Mouse (Mus musculus) CH12.LX (cell line): ENCODE results near the gene Myo15. TPM values are rescaled to one million over a fixed set of nuclear protein-coding genes. Genes with fewer than 3 reads are reported as not detected.

ENCODE experiments used
- DNase-seq: peaks from one replicate; pipeline ENCODE4 v3.0.0-alpha.2; 2013; ENCODE audit errors: extremely low read depth
- H3K27ac ChIP-seq: 2 replicates; pipeline ENCODE4 v1.5.1; 2012; ENCODE audit warnings: low read depth, mild to moderate bottlenecking, control low read depth, moderate library complexity; ENCODE audit not compliant: insufficient read depth
- H3K27me3 ChIP-seq: replicated peaks from 2 replicates; pipeline ENCODE3; 2012; ENCODE audit warnings: inconsistent platforms
- H3K36me3 ChIP-seq, 2 experiments: replicated peaks in 1 of 2; 2 replicates each; pipeline versions ENCODE3 to v1.6.1; 2012; ENCODE audit warnings: inconsistent platforms in 1 of 2, low read length in 1 of 2, mild to moderate bottlenecking in 1 of 2, mixed read lengths in 1 of 2, moderate library complexity in 1 of 2; ENCODE audit not compliant: control insufficient read depth in 1 of 2, insufficient read depth in 1 of 2
- H3K4me1 ChIP-seq, 2 experiments: 2 replicates each; pipeline ENCODE4 v1.6.1; 2012; ENCODE audit warnings: inconsistent platforms in 1 of 2, moderate library complexity in 1 of 2; ENCODE audit not compliant: insufficient read depth in 2 of 2, control insufficient read depth in 1 of 2
- H3K4me2 ChIP-seq: 2 replicates; pipeline ENCODE4 v1.6.1; 2012; ENCODE audit warnings: low read depth, mild to moderate bottlenecking, control low read depth; ENCODE audit not compliant: poor library complexity, insufficient read depth, severe bottlenecking
- H3K4me3 ChIP-seq, 3 experiments: fragments of 150-350 bp in 1 of 3; sonication (generic) in 1 of 3; replicated peaks in 1 of 3; 2 replicates each; pipeline versions ENCODE3 to v1.5.1; 2011 to 2012; ENCODE audit warnings: low read depth in 2 of 3, low read length in 2 of 3, mild to moderate bottlenecking in 2 of 3, moderate library complexity in 2 of 3, control low read depth in 1 of 3, improper control_type of control experiment in 1 of 3, inconsistent platforms in 1 of 3, mixed read lengths in 1 of 3; ENCODE audit not compliant: poor library complexity in 1 of 3
- H3K79me2 ChIP-seq: replicated peaks from 2 replicates; pipeline ENCODE4 v1.6.1; 2012; ENCODE audit warnings: mild to moderate bottlenecking, moderate library complexity; ENCODE audit not compliant: control insufficient read depth, poor library complexity, insufficient read depth, severe bottlenecking; ENCODE audit errors: extremely low read depth
- H3K9ac ChIP-seq: 2 replicates; pipeline ENCODE4 v1.6.1; 2012; ENCODE audit warnings: low read depth, mild to moderate bottlenecking, control low read depth, moderate library complexity; ENCODE audit not compliant: insufficient read depth
- H3K9me3 ChIP-seq: replicated peaks from 2 replicates; pipeline ENCODE3; 2012; ENCODE audit warnings: low read length, inconsistent platforms, mixed read lengths
- CTCF ChIP-seq, 2 experiments: IDR thresholded peaks in 1 of 2; conservative IDR thresholded peaks in 1 of 2; 2 replicates each; pipeline ENCODE4 v1.5.1; 2011 to 2012; ENCODE audit warnings: low read depth in 2 of 2, low read length in 2 of 2, improper control_type of control experiment in 1 of 2, inconsistent platforms in 1 of 2, mild to moderate bottlenecking in 1 of 2, moderate library complexity in 1 of 2
- ELF1 ChIP-seq: IDR thresholded peaks from 2 replicates; pipeline ENCODE4 v1.6.1; 2014; ENCODE audit warnings: low read depth, mild to moderate bottlenecking, inconsistent platforms, low read length, improper control_type of control experiment
- EP300 ChIP-seq: IDR thresholded peaks from 2 replicates; pipeline ENCODE4 v1.6.1; 2011; ENCODE audit warnings: low read length, improper control_type of control experiment
- ETS1 ChIP-seq: conservative IDR thresholded peaks from 2 replicates; pipeline ENCODE4 v1.6.1; 2012; ENCODE audit warnings: low read depth, mild to moderate bottlenecking, inconsistent platforms, low read length, improper control_type of control experiment, moderate library complexity
- JUN ChIP-seq: IDR thresholded peaks from 2 replicates; pipeline ENCODE4 v1.6.1; 2011; ENCODE audit warnings: low read depth, mild to moderate bottlenecking, low read length, improper control_type of control experiment, moderate library complexity; ENCODE audit not compliant: insufficient read depth
- JUND ChIP-seq: conservative IDR thresholded peaks from 2 replicates; pipeline ENCODE4 v1.6.1; 2011; ENCODE audit warnings: low read depth, low read length, improper control_type of control experiment
- MAX ChIP-seq: IDR thresholded peaks from 2 replicates; pipeline ENCODE4 v1.6.1; 2011; ENCODE audit warnings: low read length, improper control_type of control experiment
- MAZ ChIP-seq: IDR thresholded peaks from 2 replicates; pipeline ENCODE4 v1.6.1; 2012; ENCODE audit warnings: low read depth, mild to moderate bottlenecking, inconsistent platforms, low read length, improper control_type of control experiment, moderate library complexity
- MEF2A ChIP-seq: IDR thresholded peaks from 2 replicates; pipeline ENCODE4 v1.6.1; 2014; ENCODE audit warnings: low read depth, mild to moderate bottlenecking, inconsistent platforms, low read length, improper control_type of control experiment, borderline replicate concordance
- MXI1 ChIP-seq: IDR thresholded peaks from 2 replicates; pipeline ENCODE4 v1.6.1; 2011; ENCODE audit warnings: mild to moderate bottlenecking, low read depth, low read length, improper control_type of control experiment
- NELFE ChIP-seq: IDR thresholded peaks from 2 replicates; pipeline ENCODE4 v1.6.1; 2011; ENCODE audit warnings: low read depth, low read length, improper control_type of control experiment
- RAD21 ChIP-seq: IDR thresholded peaks from 2 replicates; pipeline ENCODE4 v1.6.1; 2011; ENCODE audit warnings: low read depth, mild to moderate bottlenecking, low read length, improper control_type of control experiment, moderate library complexity
- RCOR1 ChIP-seq: conservative IDR thresholded peaks from 2 replicates; pipeline ENCODE4 v1.6.1; 2012; ENCODE audit warnings: low read depth, mild to moderate bottlenecking, inconsistent platforms, low read length, improper control_type of control experiment
- SMC3 ChIP-seq: IDR thresholded peaks from 2 replicates; pipeline ENCODE4 v1.6.1; 2011; ENCODE audit warnings: low read depth, low read length, improper control_type of control experiment
- UBTF ChIP-seq: IDR thresholded peaks from 2 replicates; pipeline ENCODE4 v1.6.1; 2012; ENCODE audit warnings: low read depth, mild to moderate bottlenecking, inconsistent platforms, low read length, improper control_type of control experiment, moderate library complexity
- USF2 ChIP-seq: conservative IDR thresholded peaks from 2 replicates; pipeline ENCODE4 v1.6.1; 2011; ENCODE audit warnings: low read depth, low read length, improper control_type of control experiment
- ZNF384 ChIP-seq: IDR thresholded peaks from 2 replicates; pipeline ENCODE4 v1.6.1; 2012; ENCODE audit warnings: low read depth, low read length, improper control_type of control experiment, inconsistent platforms
- dilution Hi-C: fragments of 300-500 bp; cut with MboI; formaldehyde crosslinking; loops from 2 replicates; pipeline ENCODE4 v1.14.3; 2020; ENCODE audit warnings: low sequenced_read_pairs; ENCODE audit not compliant: extremely low pct_unique_long_range_greater_than_20kb, extremely low pct_ligation_motif_present
- in situ Hi-C: fragments of 300-500 bp; cut with MboI; formaldehyde crosslinking; loops from 3 replicates; pipeline ENCODE4 v1.14.3; 2019; ENCODE audit warnings: low sequenced_read_pairs, low pct_ligation_motif_present, low pct_unique_long_range_greater_than_20kb, mixed read lengths
- polyA plus RNA-seq: library from polyadenylated mRNA; unstranded; fragments of >175 nt; gene quantifications from 2 replicates; pipeline ENCODE4 v1.2.1, GENCODE M21; 2012; ENCODE audit warnings: low read depth; ENCODE audit not compliant: insufficient read length
- total RNA-seq, 2 experiments: library from RNA; depleted of rRNA; stranded (reverse); fragments of 300-350 nt in 1 of 2; fragments of >200 nt in 1 of 2; gene quantifications; 2 replicates each; pipeline ENCODE4 v1.2.3; 2012 to 2014

Gene Myo15
- total and polyA plus RNA-seq, 3 experiments, result 0.01 to 0.13 (median 0.04) TPM

- H3K9me3 ChIP-seq, result no peaks in the 10 kb centered on the region
- no peak overlapping the region for H3K4me2 ChIP-seq
- H3K4me3 ChIP-seq, result no peak overlapping the region
- no peaks in the 10 kb centered on the region for H3K27me3 ChIP-seq
- no peak overlapping the region for H3K27ac ChIP-seq
- H3K9ac ChIP-seq, result no peak overlapping the region
- TF ChIP-seq UBTF, result no peak
- TF ChIP-seq MAZ, result no peak
- TF ChIP-seq ETS1, result no peak
- TF ChIP-seq MXI1, result no peak
- TF ChIP-seq, all 38 proteins: peak for 0
- Histone ChIP-seq H3K36me3 (peaks cover 41 to 72% of the 10 kb centered on the region in 2 experiments), H3K4me1 (no peaks in the 10 kb centered on the region), H3K79me2 (no peaks in the 10 kb centered on the region)
- in situ Hi-C loops (loop anchor here (5.0 kb wide), 1 partner anchor 62 kb away; no protein-coding TSS in a partner anchor), dilution Hi-C loops (no loop called here)
- no peak for DNase-seq
Observed at GRCm38 (mm10) chr11:60470743-60471142, 1.6 kb downstream of the Myo15 start.

DNA sequence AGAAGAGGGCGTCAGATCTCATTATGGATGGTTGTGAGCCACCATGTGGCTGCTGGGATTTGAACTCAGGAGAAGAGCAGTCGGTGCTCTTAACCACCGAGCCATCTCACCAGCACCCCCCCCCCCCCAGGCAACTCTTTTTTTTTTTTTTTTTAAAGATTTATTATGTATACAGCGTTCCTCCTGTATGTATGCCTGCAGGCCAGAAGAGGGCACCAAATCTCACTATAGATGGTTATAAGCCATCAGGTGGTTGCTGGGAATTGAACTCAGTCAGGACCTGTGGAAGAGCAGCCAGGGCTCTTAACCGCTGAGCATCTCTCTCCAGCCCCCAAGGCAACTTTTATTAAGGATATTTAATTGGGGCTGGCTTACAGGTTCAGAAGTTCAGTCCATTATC lies 5.4 kb downstream of the Myo15 start:
- no peaks in the 10 kb centered on the region for H3K79me2 ChIP-seq
- no peak overlapping the region for H3K27ac ChIP-seq
- no peaks in the 10 kb centered on the region for H3K4me1 ChIP-seq
- TF ChIP-seq SMC3 (no peak), RAD21 (no peak; the same call in none of the 2 replicates), ZNF384 (peak; percentile 48; the same call in 1 of the 2 replicates), MEF2A (no peak), EP300 (no peak), NELFE (no peak), CTCF (conservative IDR thresholded peaks at IDR 0.05 in 1 of 2, IDR thresholded peaks at IDR 0.05 in 1 of 2; ENCODE audit: low read depth in 2 of 2, low read length in 2 of 2) (0 out of 4 replicates have a peak, but pooled peaks of 1 of the 2 experiments have one; percentile 28), JUN (no peak), JUND (no peak), MAX (no peak), ELF1 (no peak), RCOR1 (no peak), USF2 (no peak)
- DNase-seq, result no peak
- no peaks in the 10 kb centered on the region for H3K9me3 ChIP-seq
- in situ Hi-C loops (loop anchor here (5.0 kb wide), 1 partner anchor 58 kb away; no protein-coding TSS in a partner anchor), dilution Hi-C loops (no loop called here)
- no peak overlapping the region for H3K4me3 ChIP-seq
- H3K27me3 ChIP-seq, result no peaks in the 10 kb centered on the region
- no peak overlapping the region for H3K4me2 ChIP-seq
- H3K9ac ChIP-seq, result no peak overlapping the region
- H3K36me3 ChIP-seq, result peaks cover 6 to 45% of the 10 kb centered on the region in 2 experiments
